Mouse (Mus musculus): ENCODE measurements around the gene Prps1l3. TPM values are rescaled to one million over a fixed set of nuclear protein-coding genes. Genes with fewer than 3 reads are reported as not detected.

Gene Prps1l3
- total RNA-seq, 1 experiment, result 71.8 TPM

DNA sequence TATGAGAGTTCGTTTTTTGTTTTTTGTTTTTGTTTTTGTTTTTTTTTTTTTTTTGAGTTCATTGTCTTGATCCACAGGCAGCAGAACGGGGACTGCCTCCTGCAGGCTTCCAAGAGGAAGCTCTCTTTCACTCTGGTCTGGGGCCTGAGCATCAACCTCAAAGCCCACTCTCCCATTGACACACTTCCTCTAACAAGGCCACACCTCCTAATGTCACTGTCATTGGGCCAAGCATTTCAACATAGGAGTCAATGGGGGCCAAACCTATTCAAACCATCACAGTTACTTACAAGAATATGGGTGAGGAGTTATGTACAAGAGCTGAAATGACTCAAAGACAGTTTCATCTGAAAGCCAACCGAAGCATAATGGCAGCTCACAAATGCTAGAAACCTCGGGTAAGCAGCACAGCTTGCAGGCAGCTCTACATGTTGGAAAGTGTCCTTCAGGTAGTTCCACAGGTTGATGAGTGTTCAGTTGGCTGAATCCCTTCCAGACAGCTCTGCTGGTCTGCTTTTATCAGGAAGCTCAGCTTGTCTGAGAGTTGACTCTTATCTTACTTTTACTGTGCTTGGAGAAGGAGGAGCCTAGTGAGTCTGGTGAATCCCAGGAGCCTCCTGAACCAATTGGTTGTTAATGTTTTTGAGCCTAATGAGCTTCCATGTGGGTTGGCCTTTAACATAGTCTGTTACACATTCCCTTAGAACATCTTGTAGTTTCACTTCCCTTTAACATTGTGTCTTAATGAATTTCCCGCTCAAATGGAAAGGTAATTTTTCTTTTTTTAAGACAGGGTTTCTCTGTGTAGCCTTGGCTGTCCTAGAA lies 13.7 kb downstream of the Prps1l3 start:
- Histone ChIP-seq H3K27ac (ENCODE audit: insufficient read depth, low read depth, low read length, poor library complexity, severe bottlenecking) (no peak overlapping the region), H3K9me3 (ENCODE audit: control insufficient read depth, insufficient read depth, low read depth, low read length) (no peaks in the 10 kb centered on the region), H3K4me1 (ENCODE audit: control insufficient read depth in 2 of 2, insufficient read depth in 2 of 2, low read length in 2 of 2, poor library complexity in 1 of 2) (peaks cover 2 to 8% of the 10 kb centered on the region in 2 experiments; a peak in 3 of 4 replicates), H3K4me3 (ENCODE audit: insufficient read depth in 1 of 2, low read depth in 1 of 2, low read length in 2 of 2, poor library complexity in 1 of 2, severe bottlenecking in 1 of 2) (no peak overlapping the region), H3K9ac (ENCODE audit: insufficient read depth, low read depth, low read length, poor library complexity, severe bottlenecking) (no peak overlapping the region), H3K36me3 (ENCODE audit: control insufficient read depth, insufficient read depth, low read length, poor library complexity, severe bottlenecking) (peaks cover 4% of the 10 kb centered on the region)
- TF ChIP-seq ZNF384 (IDR thresholded peaks at IDR 0.05; ENCODE audit: low read depth, low read length), result 0 out of 2 replicates have a peak, but pooled peaks have one; percentile 35
- no peak for TF ChIP-seq ZC3H11A (IDR thresholded peaks at IDR 0.05; ENCODE audit: borderline replicate concordance, low read depth, low read length)
- DNase-seq (ENCODE audit: low read depth, low spot score), result no peak
- in situ Hi-C loops (cut with MboI; ENCODE audit: low sequenced_read_pairs in 2 of 2, unreplicated experiment in 2 of 2), result no loop called here

DNA sequence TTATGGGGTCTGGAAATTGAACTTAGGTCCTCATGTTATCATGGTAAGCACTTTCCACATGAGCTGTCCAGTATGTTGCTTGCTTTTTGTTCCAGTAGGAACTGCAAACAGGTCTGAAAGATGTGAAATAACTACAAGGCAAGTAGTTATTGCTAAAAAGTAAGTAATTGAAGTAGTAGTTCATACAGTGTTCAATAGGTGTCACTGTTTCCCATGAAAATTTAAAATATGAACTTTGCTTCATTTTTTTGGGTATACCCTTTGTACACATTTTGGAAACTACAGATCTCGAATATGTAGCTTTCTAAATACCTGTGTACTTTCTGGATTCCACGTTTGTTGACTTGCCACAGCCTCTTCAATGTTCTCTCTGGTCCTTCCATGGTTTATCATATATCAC lies 28.4 kb downstream of the Prps1l3 start:
- TF ChIP-seq ZC3H11A (IDR thresholded peaks at IDR 0.05; ENCODE audit: borderline replicate concordance, low read depth, low read length), result no peak
- no peak for TF ChIP-seq CHD2 (IDR thresholded peaks at IDR 0.05; ENCODE audit: low read depth, low read length)
- TF ChIP-seq HCFC1 (IDR thresholded peaks at IDR 0.05; ENCODE audit: borderline replicate concordance, insufficient read depth, low read length), result no peak
- TF ChIP-seq ZNF384 (IDR thresholded peaks at IDR 0.05; ENCODE audit: low read depth, low read length), result no peak
- no peak for TF ChIP-seq MAFK (IDR thresholded peaks at IDR 0.05; ENCODE audit: insufficient read depth, low read depth, low read length)
- no peak for DNase-seq (ENCODE audit: low read depth, low spot score)

DNA sequence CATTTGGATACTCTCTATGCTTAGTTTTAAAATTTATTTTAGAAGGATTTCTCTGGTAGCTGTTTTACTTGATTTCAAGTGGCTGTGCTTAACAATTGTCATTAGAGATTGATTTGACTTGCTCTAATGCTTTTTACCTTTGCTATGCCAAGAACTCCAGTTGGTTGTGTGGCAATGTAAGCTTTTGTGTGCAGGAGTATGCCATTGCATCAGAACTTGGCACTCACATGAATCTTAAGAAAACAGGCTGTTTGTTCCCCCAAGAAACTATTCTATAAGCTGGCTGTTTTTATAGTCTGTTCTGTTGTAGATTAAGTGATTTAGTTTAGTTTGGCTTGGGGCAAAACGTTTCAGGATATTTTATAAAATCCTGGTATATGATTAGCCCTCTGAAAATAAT lies 45.2 kb downstream of the Prps1l3 start:
- Histone ChIP-seq H3K27ac (ENCODE audit: insufficient read depth, low read depth, low read length, poor library complexity, severe bottlenecking) (no peak overlapping the region), H3K36me3 (ENCODE audit: control insufficient read depth, insufficient read depth, low read length, poor library complexity, severe bottlenecking) (0 out of 2 replicates have a peak, but pooled peaks cover 2% of the 10 kb centered on the region), H3K4me3 (ENCODE audit: insufficient read depth in 1 of 2, low read depth in 1 of 2, low read length in 2 of 2, poor library complexity in 1 of 2, severe bottlenecking in 1 of 2) (no peak overlapping the region), H3K9ac (ENCODE audit: insufficient read depth, low read depth, low read length, poor library complexity, severe bottlenecking) (no peak overlapping the region), H3K9me3 (ENCODE audit: control insufficient read depth, insufficient read depth, low read depth, low read length) (no peaks in the 10 kb centered on the region), H3K4me1 (ENCODE audit: control insufficient read depth in 2 of 2, insufficient read depth in 2 of 2, low read length in 2 of 2, poor library complexity in 1 of 2) (no peaks in the 10 kb centered on the region)
- in situ Hi-C loops (cut with MboI; ENCODE audit: low sequenced_read_pairs in 2 of 2, unreplicated experiment in 2 of 2), result loop anchor here in 1 of 2 experiments (25.0 kb wide), 1 partner anchor 512 kb away; no protein-coding TSS in a partner anchor
- DNase-seq (ENCODE audit: low read depth, low spot score), result no peak
- TF ChIP-seq ZC3H11A (IDR thresholded peaks at IDR 0.05; ENCODE audit: borderline replicate concordance, low read depth, low read length) (no peak), HCFC1 (IDR thresholded peaks at IDR 0.05; ENCODE audit: borderline replicate concordance, insufficient read depth, low read length) (no peak)

More for the DNA sequence above, 28.4 kb downstream of the Prps1l3 start:
- no peak overlapping the region for H3K9ac ChIP-seq (ENCODE audit: insufficient read depth, low read depth, low read length, poor library complexity, severe bottlenecking)
- in situ Hi-C loops (cut with MboI; ENCODE audit: low sequenced_read_pairs in 2 of 2, unreplicated experiment in 2 of 2), result no loop called here
- no peaks in the 10 kb centered on the region for H3K4me1 ChIP-seq (ENCODE audit: control insufficient read depth in 2 of 2, insufficient read depth in 2 of 2, low read length in 2 of 2, poor library complexity in 1 of 2)
- H3K4me3 ChIP-seq (ENCODE audit: insufficient read depth in 1 of 2, low read depth in 1 of 2, low read length in 2 of 2, poor library complexity in 1 of 2, severe bottlenecking in 1 of 2), result no peak overlapping the region
- no peaks in the 10 kb centered on the region for H3K9me3 ChIP-seq (ENCODE audit: control insufficient read depth, insufficient read depth, low read depth, low read length)
- H3K36me3 ChIP-seq (ENCODE audit: control insufficient read depth, insufficient read depth, low read length, poor library complexity, severe bottlenecking), result no peaks in the 10 kb centered on the region
- no peak overlapping the region for H3K27ac ChIP-seq (ENCODE audit: insufficient read depth, low read depth, low read length, poor library complexity, severe bottlenecking)

DNA sequence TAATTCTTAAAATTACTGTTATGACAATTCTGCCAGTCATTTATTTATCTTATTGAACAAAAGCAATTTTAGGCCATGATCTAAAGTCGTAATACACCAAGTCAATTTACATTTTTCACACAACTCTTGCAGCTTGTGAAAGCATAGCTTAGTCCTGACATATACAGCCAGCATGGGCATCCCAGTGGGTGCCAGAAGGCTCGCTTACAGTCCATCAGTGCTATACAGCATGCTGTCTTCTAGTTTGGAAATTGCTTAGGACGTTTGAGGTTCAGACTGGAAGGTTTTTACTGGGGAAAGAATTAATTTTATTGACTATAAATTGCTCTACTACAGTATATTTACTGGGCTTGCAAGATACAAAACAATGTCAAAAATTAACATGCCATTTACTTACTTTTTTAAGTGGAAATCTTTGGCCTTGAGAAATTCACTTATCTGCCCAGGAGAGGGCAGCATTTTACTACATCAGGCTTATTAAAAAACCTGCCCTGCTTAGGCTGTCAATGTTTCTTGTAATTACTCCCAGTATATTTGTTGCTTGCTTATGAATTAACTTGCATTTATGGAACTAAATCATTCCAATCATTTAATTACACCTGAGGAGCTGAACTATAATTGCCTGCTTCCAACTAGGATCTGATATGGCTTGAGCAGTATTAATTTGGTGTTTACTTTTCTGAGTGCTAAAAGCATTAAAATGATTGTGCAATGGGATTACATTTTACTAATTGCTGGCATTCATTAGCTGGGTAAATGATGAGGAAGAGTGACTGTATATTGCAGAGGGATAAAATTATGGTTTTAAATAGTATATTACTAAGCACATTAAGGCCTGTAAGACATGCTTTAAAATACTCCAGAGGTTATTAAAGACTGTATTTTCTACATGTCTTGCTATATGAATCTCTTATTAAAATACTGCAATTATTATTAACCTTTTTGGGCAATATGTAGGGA lies 51.2 kb downstream of the Prps1l3 start:
- Histone ChIP-seq H3K36me3 (ENCODE audit: control insufficient read depth, insufficient read depth, low read length, poor library complexity, severe bottlenecking) (no peaks in the 10 kb centered on the region), H3K9ac (ENCODE audit: insufficient read depth, low read depth, low read length, poor library complexity, severe bottlenecking) (no peak overlapping the region), H3K27ac (ENCODE audit: insufficient read depth, low read depth, low read length, poor library complexity, severe bottlenecking) (no peak overlapping the region), H3K4me1 (ENCODE audit: control insufficient read depth in 2 of 2, insufficient read depth in 2 of 2, low read length in 2 of 2, poor library complexity in 1 of 2) (no peaks in the 10 kb centered on the region), H3K4me3 (ENCODE audit: insufficient read depth in 1 of 2, low read depth in 1 of 2, low read length in 2 of 2, poor library complexity in 1 of 2, severe bottlenecking in 1 of 2) (no peak overlapping the region), H3K9me3 (ENCODE audit: control insufficient read depth, insufficient read depth, low read depth, low read length) (no peaks in the 10 kb centered on the region)
- DNase-seq (ENCODE audit: low read depth, low spot score), result peak; percentile 25
- in situ Hi-C loops (cut with MboI; ENCODE audit: low sequenced_read_pairs in 2 of 2, unreplicated experiment in 2 of 2), result loop anchor here in 1 of 2 experiments (5.0 to 25.0 kb wide), 2 partner anchors 261 to 506 kb away; no protein-coding TSS in a partner anchor
- TF ChIP-seq CHD2 (IDR thresholded peaks at IDR 0.05; ENCODE audit: low read depth, low read length) (no peak), ZC3H11A (IDR thresholded peaks at IDR 0.05; ENCODE audit: borderline replicate concordance, low read depth, low read length) (peak; percentile 83; the same call in 1 of the 2 replicates)
